Mouse (Mus musculus): Measurements from ENCODE around the gene Yipf2. TPM values are rescaled to one million over a fixed set of nuclear protein-coding genes. Genes with fewer than 3 reads are reported as not detected.

The Yipf2 gene
- total and polyA plus RNA-seq, 2 experiments from 2014 or later = 18.4 to 25.5 TPM

DNA sequence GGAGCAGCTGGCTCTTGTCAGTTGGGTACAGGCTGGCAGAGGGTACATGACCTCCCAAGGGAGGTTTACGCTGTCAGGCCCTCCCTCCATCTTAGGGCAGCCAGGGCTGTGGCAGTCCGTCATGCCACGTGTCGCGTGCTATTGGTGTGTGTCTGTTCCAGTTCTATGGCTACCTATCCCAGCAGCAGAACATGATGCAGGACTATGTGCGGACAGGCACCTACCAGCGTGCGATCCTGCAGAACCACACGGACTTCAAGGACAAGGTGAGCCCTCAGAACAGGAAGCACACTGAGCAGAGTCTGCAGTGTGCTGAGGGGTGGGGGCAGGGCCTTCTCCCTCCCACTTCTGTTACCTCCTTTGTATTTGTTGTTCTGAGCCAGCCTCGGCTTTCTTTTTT lies 17.4 kb downstream of the Yipf2 start:
- no peak for ATAC-seq
- Histone ChIP-seq H3K9me3 (ENCODE audit: low read length) (no peaks in the 10 kb centered on the region), H3K27ac (no peak overlapping the region), H3K4me1 (ENCODE audit: insufficient read depth, low read length) (no peaks in the 10 kb centered on the region), H3K9ac (replicated peaks; ENCODE audit: low read length) (no peak overlapping the region), H3K4me3 (ENCODE audit: low read length) (no peak overlapping the region), H3K36me3 (ENCODE audit: insufficient read depth, low read length) (peaks cover 63% of the 10 kb centered on the region), H3K27me3 (ENCODE audit: insufficient read depth, low read length) (no peaks in the 10 kb centered on the region), H3K4me2 (ENCODE audit: low read depth, low read length) (no peak overlapping the region)
- no peak for TF ChIP-seq CTCF (IDR thresholded peaks at IDR 0.05; ENCODE audit: low read depth)
- 89% methylated on average over 10 of the region's 10 CpGs for WGBS
- DNase-seq (ENCODE audit: low spot score) = no peak

DNA sequence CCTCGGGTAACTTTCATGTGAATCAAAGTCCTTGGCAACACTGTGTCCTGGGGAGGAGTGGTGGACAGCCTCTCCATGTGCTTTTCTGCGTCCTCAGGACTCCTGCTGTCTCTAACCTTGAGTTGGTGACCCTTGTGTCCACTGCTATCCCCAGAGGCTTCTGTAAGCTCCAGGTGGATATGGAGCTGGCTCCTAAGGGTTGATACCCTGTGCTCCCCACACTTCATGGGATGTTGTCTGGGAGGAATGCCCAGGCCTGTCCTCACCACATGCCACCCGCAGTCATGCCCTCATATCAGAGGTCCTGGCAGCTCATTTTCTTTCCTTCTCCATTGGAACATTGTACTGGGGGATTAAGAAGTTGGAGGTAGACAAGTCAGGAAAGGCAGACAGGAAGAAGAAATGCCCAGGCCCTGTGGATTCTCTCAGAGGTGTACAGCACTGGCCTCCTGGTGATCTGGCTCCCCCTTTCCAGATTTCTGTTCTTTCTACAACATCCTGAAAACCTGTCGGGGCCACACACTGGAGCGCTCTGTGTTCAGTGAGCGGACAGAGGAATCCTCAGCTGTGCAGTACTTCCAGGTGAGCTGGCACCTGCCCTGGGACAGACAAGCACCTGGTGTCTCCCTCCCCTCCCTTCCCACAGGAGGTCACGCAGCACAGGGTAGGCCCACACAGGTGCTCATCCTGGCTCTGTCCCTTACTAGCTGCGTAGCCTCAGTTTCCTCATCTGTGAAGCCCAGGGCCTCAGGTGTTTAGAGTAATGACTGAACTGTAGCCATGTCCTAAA lies 18.4 kb downstream of the Yipf2 start:
- H3K27ac ChIP-seq = no peak overlapping the region
- ATAC-seq = peak; percentile 32; the same call in 1 of the 2 replicates
- no peaks in the 10 kb centered on the region for H3K27me3 ChIP-seq (ENCODE audit: insufficient read depth, low read length)
- 91% methylated on average over 8 of the region's 8 CpGs for WGBS
- no peak overlapping the region for H3K4me2 ChIP-seq (ENCODE audit: low read depth, low read length)
- no peak for DNase-seq (ENCODE audit: low spot score)
- TF ChIP-seq CTCF (IDR thresholded peaks at IDR 0.05; ENCODE audit: low read depth) = no peak
- no peak overlapping the region for H3K9ac ChIP-seq (replicated peaks; ENCODE audit: low read length)
- no peaks in the 10 kb centered on the region for H3K4me1 ChIP-seq (ENCODE audit: insufficient read depth, low read length)
- peaks cover 59% of the 10 kb centered on the region for H3K36me3 ChIP-seq (ENCODE audit: insufficient read depth, low read length)
- H3K4me3 ChIP-seq (ENCODE audit: low read length) = no peak overlapping the region
- H3K9me3 ChIP-seq (ENCODE audit: low read length) = no peaks in the 10 kb centered on the region

DNA sequence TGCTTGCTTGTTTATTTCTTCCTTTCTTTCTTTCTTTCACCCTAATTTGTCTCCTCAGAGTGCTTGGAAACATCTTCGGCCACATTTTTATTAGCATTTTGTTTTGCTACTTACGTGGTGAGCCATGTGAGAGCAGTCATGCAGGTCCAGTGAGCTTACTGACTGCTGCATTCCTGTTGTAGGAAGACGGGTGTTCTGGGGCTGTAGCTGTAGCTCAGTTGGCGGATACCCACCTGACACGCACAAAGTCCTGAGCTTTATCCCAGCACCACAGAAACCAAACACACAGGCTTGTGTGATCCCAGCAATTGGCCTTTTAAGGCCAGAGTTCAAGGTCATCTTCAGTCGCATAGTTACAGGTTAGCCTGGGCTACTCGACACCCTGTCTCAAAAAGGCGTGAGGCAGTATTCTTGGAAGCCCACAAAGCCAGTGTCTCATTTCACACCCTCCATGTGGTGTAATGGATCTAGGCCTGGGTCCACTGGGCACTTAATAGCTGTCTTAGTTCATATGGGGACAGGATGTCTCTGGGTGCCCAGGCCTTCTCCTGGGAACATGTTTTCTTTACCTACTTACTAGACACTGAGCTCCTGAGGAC lies 23.9 kb downstream of the Yipf2 start:
- 90% methylated on average over 8 of the region's 8 CpGs for WGBS

DNA sequence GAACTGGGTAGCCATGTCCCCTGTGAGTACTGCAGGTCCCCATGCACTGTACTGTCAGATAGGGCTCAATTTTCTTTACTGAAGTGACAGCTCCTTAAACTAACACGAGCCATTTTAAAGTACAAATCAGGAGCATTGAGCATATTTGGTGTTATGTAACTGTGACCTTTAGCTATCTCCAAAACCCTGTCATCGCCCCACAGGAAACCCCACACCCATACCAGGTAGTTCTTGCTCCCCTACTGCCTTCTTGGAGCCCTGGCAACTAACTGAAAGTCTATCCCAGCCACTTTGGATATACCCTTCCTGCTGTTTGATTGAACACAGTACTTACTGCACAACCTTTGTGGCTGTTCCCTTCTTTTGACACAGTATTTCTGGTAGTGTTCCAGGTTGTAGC lies 25.6 kb downstream of the Yipf2 start:
- no peak overlapping the region for H3K9ac ChIP-seq (replicated peaks; ENCODE audit: low read length)
- no peak for TF ChIP-seq CTCF (IDR thresholded peaks at IDR 0.05; ENCODE audit: low read depth)
- DNase-seq (ENCODE audit: low spot score) (no peak), ATAC-seq (no peak)
- no peak overlapping the region for H3K4me3 ChIP-seq (ENCODE audit: low read length)
- no peaks in the 10 kb centered on the region for H3K9me3 ChIP-seq (ENCODE audit: low read length)
- no peaks in the 10 kb centered on the region for H3K27me3 ChIP-seq (ENCODE audit: insufficient read depth, low read length)
- no peaks in the 10 kb centered on the region for H3K4me1 ChIP-seq (ENCODE audit: insufficient read depth, low read length)
- no peak overlapping the region for H3K27ac ChIP-seq
- 93% methylated on average over 2 of the region's 2 CpGs for WGBS
- H3K4me2 ChIP-seq (ENCODE audit: low read depth, low read length) = no peak overlapping the region
- peaks cover 23% of the 10 kb centered on the region for H3K36me3 ChIP-seq (ENCODE audit: insufficient read depth, low read length)

More for the DNA sequence above, 23.9 kb downstream of the Yipf2 start:
- Histone ChIP-seq H3K9ac (replicated peaks; ENCODE audit: low read length) (no peak overlapping the region), H3K36me3 (ENCODE audit: insufficient read depth, low read length) (peaks cover 34% of the 10 kb centered on the region), H3K4me2 (ENCODE audit: low read depth, low read length) (no peak overlapping the region), H3K27me3 (ENCODE audit: insufficient read depth, low read length) (no peaks in the 10 kb centered on the region), H3K4me1 (ENCODE audit: insufficient read depth, low read length) (no peaks in the 10 kb centered on the region), H3K27ac (no peak overlapping the region), H3K4me3 (ENCODE audit: low read length) (no peak overlapping the region), H3K9me3 (ENCODE audit: low read length) (no peaks in the 10 kb centered on the region)
- no peak for ATAC-seq
- DNase-seq (ENCODE audit: low spot score) = no peak
- no peak for TF ChIP-seq CTCF (IDR thresholded peaks at IDR 0.05; ENCODE audit: low read depth)

DNA sequence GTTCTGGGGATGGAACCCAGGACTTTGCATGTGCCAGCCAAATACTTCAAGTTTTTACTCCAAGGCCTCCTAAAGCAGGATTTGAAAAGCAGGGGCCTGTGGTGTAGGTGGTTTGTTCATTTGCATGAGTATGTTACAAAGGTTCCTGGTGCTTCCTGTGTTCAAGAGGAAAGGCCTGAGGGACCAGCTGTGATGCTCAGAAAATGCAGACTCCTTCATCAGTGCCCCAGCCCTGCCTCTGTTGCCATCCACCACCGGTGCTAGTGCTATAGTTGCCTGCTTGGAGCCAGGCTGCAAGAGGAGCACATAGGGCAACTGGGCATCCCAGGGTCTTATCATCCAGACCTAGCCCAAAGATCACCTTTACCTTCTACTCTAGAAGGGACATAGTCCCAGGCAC lies 26.1 kb downstream of the Yipf2 start:
- no peak for TF ChIP-seq CTCF (IDR thresholded peaks at IDR 0.05; ENCODE audit: low read depth)
- no peak for DNase-seq (ENCODE audit: low spot score)
- Histone ChIP-seq H3K27ac (no peak overlapping the region), H3K4me1 (ENCODE audit: insufficient read depth, low read length) (no peaks in the 10 kb centered on the region), H3K9ac (replicated peaks; ENCODE audit: low read length) (no peak overlapping the region), H3K9me3 (ENCODE audit: low read length) (no peaks in the 10 kb centered on the region), H3K4me2 (ENCODE audit: low read depth, low read length) (no peak overlapping the region), H3K4me3 (ENCODE audit: low read length) (no peak overlapping the region), H3K36me3 (ENCODE audit: insufficient read depth, low read length) (peaks cover 18% of the 10 kb centered on the region), H3K27me3 (ENCODE audit: insufficient read depth, low read length) (no peaks in the 10 kb centered on the region)
- no peak for ATAC-seq
- WGBS = 84% methylated on average over 1 of the region's 1 CpGs

- Histone ChIP-seq H3K9me3 (ENCODE audit: low read length) (no peaks in the 10 kb centered on the region), H3K27ac (no peak overlapping the region), H3K27me3 (ENCODE audit: insufficient read depth, low read length) (no peaks in the 10 kb centered on the region), H3K36me3 (ENCODE audit: insufficient read depth, low read length) (peaks cover 5% of the 10 kb centered on the region), H3K9ac (replicated peaks; ENCODE audit: low read length) (no peak overlapping the region), H3K4me1 (ENCODE audit: insufficient read depth, low read length) (no peaks in the 10 kb centered on the region), H3K4me2 (ENCODE audit: low read depth, low read length) (no peak overlapping the region), H3K4me3 (ENCODE audit: low read length) (no peak overlapping the region)
- WGBS = 80% methylated on average over 4 of the region's 4 CpGs
- ATAC-seq = no peak
- DNase-seq (ENCODE audit: low spot score) = no peak
- TF ChIP-seq CTCF (IDR thresholded peaks at IDR 0.05; ENCODE audit: low read depth) = no peak
These were observed 27.5 kb downstream of the Yipf2 start for GRCm38 (mm10) chr9:21565004-21565586.

Data from hindbrain, postnatal 0 days (tissue).